In the genomic region with DNA sequence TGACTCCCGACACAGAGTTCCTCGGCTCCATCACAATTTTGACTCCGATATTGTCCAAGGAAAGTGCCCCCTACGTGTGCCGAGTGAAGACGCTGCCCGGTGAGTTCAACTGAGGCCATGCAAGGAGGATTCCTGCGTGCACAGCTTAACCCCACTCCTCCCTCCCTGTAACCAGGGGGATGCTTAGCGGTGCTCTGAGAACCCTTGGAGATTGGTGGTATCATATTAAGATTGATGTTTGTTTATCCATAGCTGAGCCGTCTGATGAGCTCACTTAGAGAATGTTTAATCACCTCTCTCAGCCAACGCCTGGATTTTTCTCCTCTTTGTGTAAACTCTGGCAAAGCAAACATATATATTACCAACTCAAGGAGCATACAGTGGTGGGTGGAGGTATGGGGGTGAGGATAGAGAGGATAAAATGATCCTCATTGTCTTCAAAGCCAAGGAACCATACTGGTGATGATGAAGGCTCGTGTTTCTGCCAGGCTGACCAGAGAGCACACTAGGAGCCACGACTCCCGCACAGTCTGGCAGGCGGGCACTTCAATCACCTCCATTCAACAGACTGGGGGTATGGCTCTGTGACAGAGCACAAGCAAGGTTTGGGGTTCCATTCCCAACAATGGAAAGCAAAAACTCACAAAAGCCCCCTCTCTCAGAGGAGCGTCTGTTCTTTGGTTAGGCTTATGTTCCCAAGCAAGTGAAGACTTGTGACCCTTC, we compare ENCODE assay signal across 20 mouse cellular contexts. TPM values are rescaled to one million over a fixed set of nuclear protein-coding genes. Genes with fewer than 3 reads are reported as not detected.
DNase-seq lines count a peak whose midpoint lies in the region; ATAC-seq and TF ChIP-seq lines count a peak whose summit lies in the region.
"Had no signal": no experiment of that assay in that cellular context is flagged by ENCODE, and none has a peak within 500 bp of the region (broad histone marks: within the 10 kb centered on the region; RNA-seq: fewer than 3 reads in every experiment).

No protein-coding gene starts in this region.

- TF ChIP-seq CTCF in liver, adult 2 months (IDR thresholded peaks at IDR 0.05; ENCODE audit: low read depth, low read length): no peak
- TF ChIP-seq CTCF in liver, postnatal 0 days (IDR thresholded peaks at IDR 0.05; ENCODE audit: low read depth): no peak

- H3K4me1 ChIP-seq in embryonic facial prominence, embryonic 11.5 days (ENCODE audit: control insufficient read depth, insufficient read depth, low read length): no peaks in the 10 kb centered on the region
- peaks cover 36% of the 10 kb centered on the region for H3K4me1 ChIP-seq in embryonic facial prominence, embryonic 10.5 days
- H3K4me1 ChIP-seq in liver, adult 2 months (ENCODE audit: control insufficient read depth, insufficient read depth, low read length): peaks cover 11% of the 10 kb centered on the region
- H3K4me1 ChIP-seq in liver, postnatal 0 days (ENCODE audit: insufficient read depth): peaks cover 8% of the 10 kb centered on the region
- H3K4me1 ChIP-seq in embryonic facial prominence, embryonic 14.5 days (ENCODE audit: control insufficient read depth, insufficient read depth, low read length): no peaks in the 10 kb centered on the region
- peaks cover 24% of the 10 kb centered on the region; the same call in 1 of the 2 replicates for H3K4me1 ChIP-seq in stomach, embryonic 14.5 days (ENCODE audit: control insufficient read depth, insufficient read depth, low read length)
- no peaks in the 10 kb centered on the region for H3K4me1 ChIP-seq in forebrain, embryonic 14.5 days (ENCODE audit: control insufficient read depth, insufficient read depth, low read length)
- H3K4me1 ChIP-seq: forebrain, embryonic 15.5 days had no signal

- no peaks in the 10 kb centered on the region for H3K79me2 ChIP-seq in liver, adult 2 months (ENCODE audit: control insufficient read depth, insufficient read depth, low read length)

- TF ChIP-seq POLR2A in liver, adult 2 months (IDR thresholded peaks at IDR 0.05; ENCODE audit: extremely low read depth, insufficient read depth, low read length): no peak

- H3K4me2 ChIP-seq in embryonic facial prominence, embryonic 11.5 days (ENCODE audit: low read depth, low read length): 0 out of 2 replicates have a peak overlapping the region, but pooled peaks have one; percentile 7
- H3K4me2 ChIP-seq in liver, postnatal 0 days (ENCODE audit: low read depth, low read length): no peak overlapping the region
- no peak overlapping the region for H3K4me2 ChIP-seq in embryonic facial prominence, embryonic 14.5 days (ENCODE audit: low read depth, low read length)
- H3K4me2 ChIP-seq in stomach, embryonic 14.5 days (replicated peaks; ENCODE audit: low read depth, low read length): 0 out of 2 replicates have a peak overlapping the region, but pooled peaks have one; percentile 16
- no peak overlapping the region for H3K4me2 ChIP-seq in forebrain, embryonic 14.5 days (ENCODE audit: low read length)
- H3K4me2 ChIP-seq: forebrain, embryonic 15.5 days; heart, embryonic 11.5 days; hindbrain, embryonic 12.5 days; liver, embryonic 12.5 days had no signal

- 51% methylated on average over 16 of the region's 16 CpGs for WGBS in embryonic facial prominence, embryonic 11.5 days
- WGBS in embryonic facial prominence, embryonic 10.5 days: 70% methylated on average over 16 of the region's 16 CpGs
- WGBS in liver, adult 2 months: 67% methylated on average over 16 of the region's 16 CpGs
- 63% methylated on average over 16 of the region's 16 CpGs for WGBS in liver, postnatal 0 days (ENCODE audit: insufficient replicate concordance)
- 56% methylated on average over 16 of the region's 16 CpGs for WGBS in embryonic facial prominence, embryonic 14.5 days
- 13% methylated on average over 16 of the region's 16 CpGs for WGBS in stomach, embryonic 14.5 days
- WGBS in forebrain, embryonic 14.5 days: 72% methylated on average over 16 of the region's 16 CpGs

- ATAC-seq in embryonic facial prominence, embryonic 11.5 days (replicated peaks; ENCODE audit: insufficient number of reproducible peaks, low FRiP score, low TSS enrichment, low read depth): no peak
- no peak for ATAC-seq in liver, postnatal 0 days
- peak; percentile 53 for ATAC-seq in embryonic facial prominence, embryonic 14.5 days (ENCODE audit: low read depth)
- ATAC-seq in stomach, embryonic 14.5 days (ENCODE audit: insufficient number of reproducible peaks, insufficient read depth, low FRiP score, low read depth): peak; percentile 63; the same call in 1 of the 2 replicates
- ATAC-seq in forebrain, embryonic 14.5 days: no peak
- ATAC-seq: activated CD4-positive, CD25-positive, alpha-beta regulatory T cell, adult 4 months; CD4-positive, CD25-positive, alpha-beta regulatory T cell, adult 4 months; forebrain, embryonic 15.5 days; inflammation-experienced regulatory T-cells, adult 6 months; liver, embryonic 12.5 days had no signal

- no peak overlapping the region for H3K9ac ChIP-seq in embryonic facial prominence, embryonic 11.5 days (replicated peaks; ENCODE audit: low read length)
- H3K9ac ChIP-seq in liver, adult 2 months (ENCODE audit: low read depth, low read length): no peak overlapping the region
- H3K9ac ChIP-seq in liver, postnatal 0 days (replicated peaks): no peak overlapping the region
- H3K9ac ChIP-seq in embryonic facial prominence, embryonic 14.5 days (ENCODE audit: low read depth, low read length): no peak overlapping the region
- no peak overlapping the region for H3K9ac ChIP-seq in stomach, embryonic 14.5 days (replicated peaks; ENCODE audit: low read depth, low read length)
- no peak overlapping the region for H3K9ac ChIP-seq in forebrain, embryonic 14.5 days (ENCODE audit: low read length)
- H3K9ac ChIP-seq: forebrain, embryonic 15.5 days; hindbrain, embryonic 12.5 days; liver, embryonic 12.5 days had no signal

- H3K9me3 ChIP-seq in embryonic facial prominence, embryonic 11.5 days (replicated peaks; ENCODE audit: control insufficient read depth, low read length): no peaks in the 10 kb centered on the region
- no peaks in the 10 kb centered on the region for H3K9me3 ChIP-seq in embryonic facial prominence, embryonic 10.5 days
- H3K9me3 ChIP-seq in liver, postnatal 0 days (ENCODE audit: low read length): no peaks in the 10 kb centered on the region
- no peaks in the 10 kb centered on the region for H3K9me3 ChIP-seq in embryonic facial prominence, embryonic 14.5 days (ENCODE audit: control insufficient read depth, low read length)
- H3K9me3 ChIP-seq in stomach, embryonic 14.5 days (ENCODE audit: control insufficient read depth, low read depth, low read length): no peaks in the 10 kb centered on the region
- H3K9me3 ChIP-seq in forebrain, embryonic 14.5 days (replicated peaks; ENCODE audit: control insufficient read depth, low read length): no peaks in the 10 kb centered on the region
- H3K9me3 ChIP-seq: forebrain, embryonic 15.5 days; hindbrain, embryonic 12.5 days; liver, embryonic 12.5 days had no signal

- no peaks in the 10 kb centered on the region for H3K27me3 ChIP-seq in embryonic facial prominence, embryonic 11.5 days (ENCODE audit: control insufficient read depth, insufficient read depth, low read length)
- no peaks in the 10 kb centered on the region for H3K27me3 ChIP-seq in embryonic facial prominence, embryonic 10.5 days (replicated peaks; ENCODE audit: low read depth, poor library complexity, severe bottlenecking)
- H3K27me3 ChIP-seq in liver, adult 2 months (ENCODE audit: control insufficient read depth, insufficient read depth, low read length): no peaks in the 10 kb centered on the region
- no peaks in the 10 kb centered on the region for H3K27me3 ChIP-seq in liver, postnatal 0 days (ENCODE audit: insufficient read depth, low read length)
- no peaks in the 10 kb centered on the region for H3K27me3 ChIP-seq in embryonic facial prominence, embryonic 14.5 days (replicated peaks; ENCODE audit: control insufficient read depth, insufficient read depth, low read length)
- H3K27me3 ChIP-seq in stomach, embryonic 14.5 days (ENCODE audit: control insufficient read depth, insufficient read depth, low read length): no peaks in the 10 kb centered on the region
- no peaks in the 10 kb centered on the region for H3K27me3 ChIP-seq in forebrain, embryonic 14.5 days (replicated peaks; ENCODE audit: control insufficient read depth, insufficient read depth, low read length)
- H3K27me3 ChIP-seq: forebrain, embryonic 15.5 days; hindbrain, embryonic 12.5 days had no signal

- no peaks in the 10 kb centered on the region for H3K36me3 ChIP-seq in embryonic facial prominence, embryonic 11.5 days (replicated peaks; ENCODE audit: control insufficient read depth, insufficient read depth, low read depth, low read length)
- no peaks in the 10 kb centered on the region for H3K36me3 ChIP-seq in embryonic facial prominence, embryonic 10.5 days (replicated peaks)
- H3K36me3 ChIP-seq in liver, adult 2 months (ENCODE audit: control insufficient read depth, insufficient read depth, low read length): no peaks in the 10 kb centered on the region
- no peaks in the 10 kb centered on the region for H3K36me3 ChIP-seq in liver, postnatal 0 days (replicated peaks; ENCODE audit: insufficient read depth, low read length)
- no peaks in the 10 kb centered on the region for H3K36me3 ChIP-seq in embryonic facial prominence, embryonic 14.5 days (ENCODE audit: control insufficient read depth, insufficient read depth, low read length)
- no peaks in the 10 kb centered on the region for H3K36me3 ChIP-seq in stomach, embryonic 14.5 days (ENCODE audit: control insufficient read depth, insufficient read depth, low read length)
- no peaks in the 10 kb centered on the region for H3K36me3 ChIP-seq in forebrain, embryonic 14.5 days (ENCODE audit: control insufficient read depth, insufficient read depth, low read length)
- H3K36me3 ChIP-seq: forebrain, embryonic 15.5 days; hindbrain, embryonic 12.5 days; liver, embryonic 12.5 days had no signal

- H3K27ac ChIP-seq in embryonic facial prominence, embryonic 11.5 days (replicated peaks; ENCODE audit: low read depth, low read length): no peak overlapping the region
- no peak overlapping the region for H3K27ac ChIP-seq in embryonic facial prominence, embryonic 10.5 days (replicated peaks)
- H3K27ac ChIP-seq in liver, adult 2 months (replicated peaks; ENCODE audit: insufficient read depth, low read depth, low read length): peak overlapping the region; percentile 43
- no peak overlapping the region for H3K27ac ChIP-seq in liver, postnatal 0 days (ENCODE audit: low read depth)
- no peak overlapping the region for H3K27ac ChIP-seq in embryonic facial prominence, embryonic 14.5 days (replicated peaks; ENCODE audit: low read depth, low read length)
- no peak overlapping the region for H3K27ac ChIP-seq in stomach, embryonic 14.5 days (ENCODE audit: low read length)
- H3K27ac ChIP-seq in forebrain, embryonic 14.5 days (ENCODE audit: low read depth, low read length): no peak overlapping the region
- H3K27ac ChIP-seq: forebrain, embryonic 15.5 days; hindbrain, embryonic 12.5 days; liver, embryonic 12.5 days had no signal

- DNase-seq in embryonic facial prominence, embryonic 11.5 days (ENCODE audit: low spot score): no peak
- DNase-seq in embryonic facial prominence, embryonic 10.5 days (ENCODE audit: low spot score): no peak
- no peak for DNase-seq in liver, adult 2 months (ENCODE audit: extremely low read depth, low read depth, low spot score)
- no peak for DNase-seq in liver, postnatal 0 days
- DNase-seq in embryonic facial prominence, embryonic 14.5 days (ENCODE audit: low spot score): peak; percentile 63
- DNase-seq in spleen, postnatal 4 days (ENCODE audit: low spot score in 2 of 2): no peak
- no peak for DNase-seq in forebrain, embryonic 14.5 days (ENCODE audit: low spot score)
- DNase-seq: adrenal gland, postnatal 10 days; cerebellum, adult 11 months; cerebellum, postnatal 25 days; thymus, postnatal 36 days had no signal

- no peak for TF ChIP-seq EP300 in liver, postnatal 0 days (IDR thresholded peaks at IDR 0.05; ENCODE audit: low read depth)

- H3K4me3 ChIP-seq in embryonic facial prominence, embryonic 11.5 days (ENCODE audit: low read depth, low read length): no peak overlapping the region
- H3K4me3 ChIP-seq in embryonic facial prominence, embryonic 10.5 days: no peak overlapping the region
- no peak overlapping the region for H3K4me3 ChIP-seq in liver, adult 2 months (ENCODE audit: insufficient read depth, low read depth, low read length)
- H3K4me3 ChIP-seq in liver, postnatal 0 days (ENCODE audit: low read depth, low read length): no peak overlapping the region
- no peak overlapping the region for H3K4me3 ChIP-seq in embryonic facial prominence, embryonic 14.5 days (ENCODE audit: low read depth, low read length)
- no peak overlapping the region for H3K4me3 ChIP-seq in stomach, embryonic 14.5 days (ENCODE audit: low read depth, low read length)
- H3K4me3 ChIP-seq in forebrain, embryonic 14.5 days (ENCODE audit: low read depth, low read length): no peak overlapping the region
- H3K4me3 ChIP-seq: forebrain, embryonic 15.5 days; hindbrain, embryonic 12.5 days; liver, embryonic 12.5 days had no signal

RNA-seq across cellular contexts. Expression of a gene that starts 14.6 kb away (rescaled TPM):
- polyA plus RNA-seq in embryonic facial prominence, embryonic 11.5 days (2014; fragmentation: Nextera tagmentation; extraction: Ambion mirVana): 0.31 TPM in 1 of 2 replicates, not detected in the other
- polyA plus RNA-seq in embryonic facial prominence, embryonic 10.5 days (2016; fragmentation: Nextera tagmentation; extraction: Ambion mirVana): not detected in 2 replicates
- under 0.01 and 0.46 TPM in 2 replicates for total RNA-seq in liver, adult 2 months (2014; rRNA removed)
- 0.09 and 0.12 TPM in 2 replicates for polyA plus RNA-seq in liver, adult 2 months (2012; rRNA removed)
- polyA plus RNA-seq in liver, postnatal 0 days (2015; fragmentation: Nextera tagmentation; extraction: Ambion mirVana): 0.02 and 0.11 TPM in 2 replicates
- 9.9 and 10.2 TPM in 2 replicates for polyA plus RNA-seq in embryonic facial prominence, embryonic 14.5 days (2014; fragmentation: Nextera tagmentation; extraction: Ambion mirVana)
- polyA plus RNA-seq in stomach, embryonic 14.5 days (2014; fragmentation: Nextera tagmentation; extraction: Ambion mirVana): 0.09 and 0.31 TPM in 2 replicates
- 0.17 and 0.22 TPM in 2 replicates for polyA plus RNA-seq in forebrain, embryonic 14.5 days (2014; fragmentation: Nextera tagmentation; extraction: Ambion mirVana)
- polyA plus RNA-seq: activated CD4-positive, CD25-positive, alpha-beta regulatory T cell, adult 4 months; CD4-positive, CD25-positive, alpha-beta regulatory T cell, adult 4 months; heart, embryonic 11.5 days; inflammation-experienced regulatory T-cells, adult 6 months had no signal

RNA-seq across cellular contexts. Expression of a gene that starts 16.9 kb away (rescaled TPM):
- not detected in 2 replicates for polyA plus RNA-seq in embryonic facial prominence, embryonic 11.5 days (2014; fragmentation: Nextera tagmentation; extraction: Ambion mirVana)
- 0.07 TPM in 1 of 2 replicates, not detected in the other for polyA plus RNA-seq in embryonic facial prominence, embryonic 10.5 days (2016; fragmentation: Nextera tagmentation; extraction: Ambion mirVana)
- 1.4 and 1.7 TPM in 2 replicates for total RNA-seq in liver, adult 2 months (2014; rRNA removed)
- 4.1 and 4.5 TPM in 2 replicates for polyA plus RNA-seq in liver, adult 2 months (2012; rRNA removed)
- 0.25 and 0.39 TPM in 2 replicates for polyA plus RNA-seq in liver, postnatal 0 days (2015; fragmentation: Nextera tagmentation; extraction: Ambion mirVana)
- 0.33 and 0.35 TPM in 2 replicates for polyA plus RNA-seq in embryonic facial prominence, embryonic 14.5 days (2014; fragmentation: Nextera tagmentation; extraction: Ambion mirVana)
- 0.33 and 0.60 TPM in 2 replicates for polyA plus RNA-seq in stomach, embryonic 14.5 days (2014; fragmentation: Nextera tagmentation; extraction: Ambion mirVana)
- not detected in 2 replicates for polyA plus RNA-seq in forebrain, embryonic 14.5 days (2014; fragmentation: Nextera tagmentation; extraction: Ambion mirVana)
- polyA plus RNA-seq: activated CD4-positive, CD25-positive, alpha-beta regulatory T cell, adult 4 months; CD4-positive, CD25-positive, alpha-beta regulatory T cell, adult 4 months; forebrain, embryonic 15.5 days; heart, embryonic 11.5 days; hindbrain, embryonic 12.5 days; inflammation-experienced regulatory T-cells, adult 6 months; limb, embryonic 11.5 days had no signal

RNA-seq across cellular contexts. Expression of a gene that starts 58.8 kb away (rescaled TPM):
- polyA plus RNA-seq in embryonic facial prominence, embryonic 11.5 days (2014; fragmentation: Nextera tagmentation; extraction: Ambion mirVana): 0.59 and 0.70 TPM in 2 replicates
- polyA plus RNA-seq in embryonic facial prominence, embryonic 10.5 days (2016; fragmentation: Nextera tagmentation; extraction: Ambion mirVana): 1.0 and 1.1 TPM in 2 replicates
- total RNA-seq in liver, adult 2 months (2014; rRNA removed): under 0.01 TPM in 1 of 2 replicates, not detected in the other
- polyA plus RNA-seq in liver, adult 2 months (2012; rRNA removed): 0.06 and 0.14 TPM in 2 replicates
- polyA plus RNA-seq in liver, postnatal 0 days (2015; fragmentation: Nextera tagmentation; extraction: Ambion mirVana): 0.22 and 0.30 TPM in 2 replicates
- 1.1 TPM in 2 replicates for polyA plus RNA-seq in embryonic facial prominence, embryonic 14.5 days (2014; fragmentation: Nextera tagmentation; extraction: Ambion mirVana)
- polyA plus RNA-seq in stomach, embryonic 14.5 days (2014; fragmentation: Nextera tagmentation; extraction: Ambion mirVana): 1.4 and 1.8 TPM in 2 replicates
- polyA plus RNA-seq in forebrain, embryonic 14.5 days (2014; fragmentation: Nextera tagmentation; extraction: Ambion mirVana): 0.15 TPM in 1 of 2 replicates, not detected in the other
- polyA plus RNA-seq: CD4-positive, CD25-positive, alpha-beta regulatory T cell, adult 4 months; inflammation-experienced regulatory T-cells, adult 6 months had no signal

Comparison
In these comparisons a context has a peak if more than half of its experiments do, and no peak if none do; other contexts are left out.
1. ATAC-seq: peak in embryonic facial prominence, embryonic 14.5 days (single experiment) and stomach, embryonic 14.5 days (single experiment); none in embryonic facial prominence, embryonic 11.5 days (single experiment), liver, postnatal 0 days (single experiment) and forebrain, embryonic 14.5 days (single experiment).
2. H3K4me2 ChIP-seq: peak in embryonic facial prominence, embryonic 11.5 days (single experiment) and stomach, embryonic 14.5 days (single experiment); none in liver, postnatal 0 days (single experiment), embryonic facial prominence, embryonic 14.5 days (single experiment) and forebrain, embryonic 14.5 days (single experiment).